Mouse (Mus musculus): ENCODE results near the gene 2310011J03Rik. TPM values are rescaled to one million over a fixed set of nuclear protein-coding genes. Genes with fewer than 3 reads are reported as not detected.

The 2310011J03Rik gene
- total and polyA plus RNA-seq, 3 experiments: 13.3 to 27.3 (median 14.5) TPM

GRCm38 (mm10) chr10:80357336-80357735 is 37.0 kb upstream of the 2310011J03Rik start:
- Histone ChIP-seq H3K4me1 (ENCODE audit: control insufficient read depth, insufficient read depth, low read length) (no peaks in the 10 kb centered on the region), H3K79me2 (replicated peaks; ENCODE audit: control insufficient read depth, insufficient read depth, low read length) (no peaks in the 10 kb centered on the region), H3K9ac (ENCODE audit: low read depth, low read length) (no peak overlapping the region), H3K36me3 (ENCODE audit: control insufficient read depth, insufficient read depth, low read length) (no peaks in the 10 kb centered on the region), H3K27me3 (ENCODE audit: control insufficient read depth, insufficient read depth, low read length) (peaks cover 17% of the 10 kb centered on the region), H3K27ac (no peak overlapping the region), H3K4me3 (no peak overlapping the region)
- DNase-seq: no peak
- intact Hi-C loops (cut with DNase I): no loop called here
- WGBS: 29% methylated on average over 7 of the region's 7 CpGs
- no peak for TF ChIP-seq EP300 (IDR thresholded peaks at IDR 0.05; ENCODE audit: insufficient read depth, low read depth, low read length)
- TF ChIP-seq POLR2A (IDR thresholded peaks at IDR 0.05; ENCODE audit: insufficient read depth, low read depth, low read length): no peak
- no peak for TF ChIP-seq CTCF (IDR thresholded peaks at IDR 0.05)

DNA sequence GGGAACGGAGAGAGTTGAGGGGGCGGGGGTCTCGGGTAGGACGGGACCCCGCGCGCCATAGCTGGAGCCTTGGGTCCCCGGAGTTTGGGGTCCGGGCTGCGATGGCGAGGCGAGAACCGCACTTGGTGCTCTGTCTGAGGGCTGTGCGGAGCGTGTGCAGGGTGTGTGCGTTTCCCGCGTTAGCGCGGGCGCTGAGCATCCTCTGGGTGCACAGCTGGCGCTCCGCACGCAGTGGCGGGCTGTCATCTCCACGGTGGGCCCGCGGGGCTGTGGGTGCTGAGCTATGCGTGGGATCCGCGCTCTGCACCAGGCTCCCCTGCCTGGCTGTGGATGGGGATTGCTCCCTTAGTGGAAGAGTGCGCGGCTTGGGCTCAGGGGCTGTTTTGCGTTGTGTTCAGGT is 36.4 kb upstream of the 2310011J03Rik start:
- H3K79me2 ChIP-seq (replicated peaks; ENCODE audit: control insufficient read depth, insufficient read depth, low read length): no peaks in the 10 kb centered on the region
- 3% methylated on average over 34 of the region's 34 CpGs for WGBS
- intact Hi-C loops (cut with DNase I): no loop called here
- peaks cover 17% of the 10 kb centered on the region for H3K27me3 ChIP-seq (ENCODE audit: control insufficient read depth, insufficient read depth, low read length)
- H3K36me3 ChIP-seq (ENCODE audit: control insufficient read depth, insufficient read depth, low read length): no peaks in the 10 kb centered on the region
- no peak overlapping the region for H3K27ac ChIP-seq
- DNase-seq: no peak
- H3K4me1 ChIP-seq (ENCODE audit: control insufficient read depth, insufficient read depth, low read length): no peaks in the 10 kb centered on the region
- no peak overlapping the region for H3K9ac ChIP-seq (ENCODE audit: low read depth, low read length)
- TF ChIP-seq CTCF (IDR thresholded peaks at IDR 0.05) (no peak), POLR2A (IDR thresholded peaks at IDR 0.05; ENCODE audit: insufficient read depth, low read depth, low read length) (no peak), EP300 (IDR thresholded peaks at IDR 0.05; ENCODE audit: insufficient read depth, low read depth, low read length) (no peak)
- H3K4me3 ChIP-seq: no peak overlapping the region

- no peak within 1 kb of the TSS for H3K4me3 ChIP-seq
- no peaks in the 10 kb centered on the region for H3K36me3 ChIP-seq (ENCODE audit: control insufficient read depth, insufficient read depth, low read length)
- intact Hi-C loops (cut with DNase I): no loop called here
- no peak for DNase-seq
- WGBS: 2% methylated on average over 53 of the region's 53 CpGs
- peaks cover 17% of the 10 kb centered on the region for H3K27me3 ChIP-seq (ENCODE audit: control insufficient read depth, insufficient read depth, low read length)
- H3K9ac ChIP-seq (ENCODE audit: low read depth, low read length): no peak within 1 kb of the TSS
- H3K4me1 ChIP-seq (ENCODE audit: control insufficient read depth, insufficient read depth, low read length): no peaks in the 10 kb centered on the region
- no peak within 1 kb of the TSS for H3K27ac ChIP-seq
- TF ChIP-seq POLR2A (IDR thresholded peaks at IDR 0.05; ENCODE audit: insufficient read depth, low read depth, low read length) (no peak), CTCF (IDR thresholded peaks at IDR 0.05) (no peak), EP300 (IDR thresholded peaks at IDR 0.05; ENCODE audit: insufficient read depth, low read depth, low read length) (no peak)
- no peaks in the 10 kb centered on the region for H3K79me2 ChIP-seq (replicated peaks; ENCODE audit: control insufficient read depth, insufficient read depth, low read length)
Observed at GRCm38 (mm10) chr10:80356001-80356682, 35.8 kb upstream of the 2310011J03Rik start, which contains the start of gene Plk5. TSS of gene Plk5 (plus strand) at chr10:80356459.

DNA sequence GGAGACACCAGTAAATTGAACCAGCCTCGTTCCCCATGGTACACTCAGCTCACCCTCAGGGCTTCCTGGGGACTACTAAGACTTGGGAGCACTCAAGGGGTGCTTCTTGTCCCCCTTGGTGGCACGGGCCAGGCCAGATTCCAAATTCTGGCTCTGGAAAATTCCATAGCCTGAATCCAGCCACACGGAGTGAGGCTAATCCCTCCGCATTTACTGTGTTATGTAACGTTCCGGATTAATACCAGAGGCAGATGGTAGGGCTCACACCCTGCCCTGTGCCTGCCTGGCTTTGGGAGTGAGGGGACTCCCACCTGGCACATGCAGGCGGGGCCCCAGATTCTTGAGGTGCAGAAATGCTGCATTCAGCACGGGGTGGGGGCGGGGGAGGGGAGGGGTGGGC is 35.1 kb upstream of the 2310011J03Rik start:
- H3K27ac ChIP-seq: no peak overlapping the region
- DNase-seq: no peak
- TF ChIP-seq POLR2A (IDR thresholded peaks at IDR 0.05; ENCODE audit: insufficient read depth, low read depth, low read length) (no peak), EP300 (IDR thresholded peaks at IDR 0.05; ENCODE audit: insufficient read depth, low read depth, low read length) (no peak), CTCF (IDR thresholded peaks at IDR 0.05) (no peak)
- H3K4me3 ChIP-seq: no peak overlapping the region
- peaks cover 17% of the 10 kb centered on the region for H3K27me3 ChIP-seq (ENCODE audit: control insufficient read depth, insufficient read depth, low read length)
- no peak overlapping the region for H3K9ac ChIP-seq (ENCODE audit: low read depth, low read length)
- no peaks in the 10 kb centered on the region for H3K79me2 ChIP-seq (replicated peaks; ENCODE audit: control insufficient read depth, insufficient read depth, low read length)
- no peaks in the 10 kb centered on the region for H3K36me3 ChIP-seq (ENCODE audit: control insufficient read depth, insufficient read depth, low read length)
- H3K4me1 ChIP-seq (ENCODE audit: control insufficient read depth, insufficient read depth, low read length): no peaks in the 10 kb centered on the region
- intact Hi-C loops (cut with DNase I): no loop called here
- 30% methylated on average over 9 of the region's 9 CpGs for WGBS

- DNase-seq: no peak
- no peaks in the 10 kb centered on the region for H3K36me3 ChIP-seq (ENCODE audit: control insufficient read depth, insufficient read depth, low read length)
- H3K27me3 ChIP-seq (ENCODE audit: control insufficient read depth, insufficient read depth, low read length): peaks cover 15% of the 10 kb centered on the region
- H3K79me2 ChIP-seq (replicated peaks; ENCODE audit: control insufficient read depth, insufficient read depth, low read length): no peaks in the 10 kb centered on the region
- 42% methylated on average over 8 of the region's 8 CpGs for WGBS
- no peak overlapping the region for H3K4me3 ChIP-seq
- TF ChIP-seq CTCF (IDR thresholded peaks at IDR 0.05): no peak
- TF ChIP-seq EP300 (IDR thresholded peaks at IDR 0.05; ENCODE audit: insufficient read depth, low read depth, low read length): no peak
- TF ChIP-seq POLR2A (IDR thresholded peaks at IDR 0.05; ENCODE audit: insufficient read depth, low read depth, low read length): no peak
- intact Hi-C loops (cut with DNase I): no loop called here
- no peak overlapping the region for H3K27ac ChIP-seq
- H3K4me1 ChIP-seq (ENCODE audit: control insufficient read depth, insufficient read depth, low read length): no peaks in the 10 kb centered on the region
- H3K9ac ChIP-seq (ENCODE audit: low read depth, low read length): no peak overlapping the region
Observed at GRCm38 (mm10) chr10:80352727-80353126, 32.4 kb upstream of the 2310011J03Rik start.

DNA sequence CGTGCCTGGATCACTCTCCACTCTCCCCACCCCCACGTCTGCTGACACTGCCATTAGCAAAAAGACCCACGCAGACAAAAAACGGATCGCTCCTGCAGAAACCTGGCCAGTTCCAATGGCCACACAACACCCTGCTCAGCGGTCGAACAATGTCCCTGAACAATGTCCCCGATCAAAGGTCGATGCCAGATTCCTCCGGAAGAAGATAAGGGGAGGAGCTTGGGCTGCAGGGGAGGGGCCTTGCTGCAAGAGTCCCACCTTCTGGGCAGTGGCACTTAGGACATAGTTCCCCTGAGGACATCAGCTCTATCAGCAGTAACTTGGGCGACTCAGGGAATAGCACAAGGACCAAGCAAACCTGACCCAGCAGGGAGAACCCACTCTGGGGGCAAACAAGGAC is 31.6 kb upstream of the 2310011J03Rik start:
- Histone ChIP-seq H3K36me3 (ENCODE audit: control insufficient read depth, insufficient read depth, low read length) (no peaks in the 10 kb centered on the region), H3K4me3 (no peak overlapping the region), H3K79me2 (replicated peaks; ENCODE audit: control insufficient read depth, insufficient read depth, low read length) (no peaks in the 10 kb centered on the region), H3K27ac (no peak overlapping the region), H3K27me3 (ENCODE audit: control insufficient read depth, insufficient read depth, low read length) (peaks cover 7% of the 10 kb centered on the region), H3K4me1 (ENCODE audit: control insufficient read depth, insufficient read depth, low read length) (no peaks in the 10 kb centered on the region), H3K9ac (ENCODE audit: low read depth, low read length) (no peak overlapping the region)
- WGBS: 32% methylated on average over 11 of the region's 11 CpGs
- intact Hi-C loops (cut with DNase I): no loop called here
- DNase-seq: no peak
- TF ChIP-seq EP300 (IDR thresholded peaks at IDR 0.05; ENCODE audit: insufficient read depth, low read depth, low read length) (no peak), CTCF (IDR thresholded peaks at IDR 0.05) (no peak), POLR2A (IDR thresholded peaks at IDR 0.05; ENCODE audit: insufficient read depth, low read depth, low read length) (no peak)
